Comparison of ENCODE assay signal across 8 mouse cellular contexts in genomic region chr2:122298596-122299490, GRCm38 (mm10). TPM values are rescaled to one million over a fixed set of nuclear protein-coding genes. Genes with fewer than 3 reads are reported as not detected.
A peak's percentile ranks its signal among the peaks of the same experiment; 100 is the strongest.
DNase-seq lines count a peak whose midpoint lies in the region; ATAC-seq lines count a peak whose summit lies in the region.

Gene Duoxa2, plus strand, starts transcription at chr2:122298900.

- H3K9ac ChIP-seq in forebrain, embryonic 16.5 days (replicated peaks; ENCODE audit: low read depth, low read length) = no peak within 1 kb of the TSS
- no peak within 1 kb of the TSS for H3K9ac ChIP-seq in kidney, embryonic 15.5 days

- WGBS in forebrain, embryonic 16.5 days = under 1% methylated on average over 43 of the region's 43 CpGs
- WGBS in kidney, embryonic 15.5 days = under 1% methylated on average over 43 of the region's 43 CpGs
- 1% methylated on average over 43 of the region's 43 CpGs for WGBS in midbrain, embryonic 10.5 days

- H3K9me3 ChIP-seq in megakaryocyte, embryonic 14.5 days = no peaks in the 10 kb centered on the region
- H3K9me3 ChIP-seq in forebrain, embryonic 16.5 days (ENCODE audit: control insufficient read depth, low read length) = no peaks in the 10 kb centered on the region
- no peaks in the 10 kb centered on the region for H3K9me3 ChIP-seq in kidney, embryonic 15.5 days (replicated peaks)
- H3K9me3 ChIP-seq in midbrain, embryonic 10.5 days (replicated peaks) = no peaks in the 10 kb centered on the region

- H3K4me3 ChIP-seq in megakaryocyte, embryonic 14.5 days (replicated peaks) = peak within 1 kb of the TSS; percentile 80
- peak within 1 kb of the TSS; percentile 7 for H3K4me3 ChIP-seq in forebrain, embryonic 16.5 days (replicated peaks; ENCODE audit: low read length)
- peak within 1 kb of the TSS; percentile 33 for H3K4me3 ChIP-seq in kidney, embryonic 15.5 days (replicated peaks)
- peak within 1 kb of the TSS; percentile 48 for H3K4me3 ChIP-seq in midbrain, embryonic 10.5 days

- peaks cover 94% of the 10 kb centered on the region for H3K27me3 ChIP-seq in megakaryocyte, embryonic 14.5 days (replicated peaks)
- peaks cover 64% of the 10 kb centered on the region for H3K27me3 ChIP-seq in forebrain, embryonic 16.5 days (replicated peaks; ENCODE audit: control insufficient read depth, insufficient read depth, low read length)
- peaks cover 100% of the 10 kb centered on the region for H3K27me3 ChIP-seq in kidney, embryonic 15.5 days
- H3K27me3 ChIP-seq in midbrain, embryonic 10.5 days (ENCODE audit: low read depth, poor library complexity, severe bottlenecking) = peaks cover 100% of the 10 kb centered on the region

- peak within 1 kb of the TSS; percentile 25 for H3K4me2 ChIP-seq in forebrain, embryonic 16.5 days (ENCODE audit: low read length)
- peak within 1 kb of the TSS; percentile 52 for H3K4me2 ChIP-seq in kidney, embryonic 15.5 days

- no peak for ATAC-seq in megakaryocyte, adult 5-6 weeks (ENCODE audit: poor library complexity, severe bottlenecking)
- no peak for ATAC-seq in forebrain, embryonic 16.5 days
- no peak for ATAC-seq in kidney, embryonic 15.5 days (replicated peaks; ENCODE audit: low FRiP score)
- ATAC-seq in megakaryocyte progenitor cell, adult 5-6 weeks (replicated peaks; ENCODE audit: poor library complexity) = no peak

- H3K27ac ChIP-seq in forebrain, embryonic 16.5 days (ENCODE audit: low read length) = no peak within 1 kb of the TSS
- H3K27ac ChIP-seq in kidney, embryonic 15.5 days = no peak within 1 kb of the TSS
- H3K27ac ChIP-seq in midbrain, embryonic 10.5 days (replicated peaks) = no peak within 1 kb of the TSS

- DNase-seq in midbrain, embryonic 10.5 days (ENCODE audit: low spot score) = peak; percentile 52
- peak; percentile 35 for DNase-seq in testis, postnatal 14 days (ENCODE audit: low spot score)
- DNase-seq in layer of hippocampus, adult 11-12 months (ENCODE audit: low spot score) = no peak

- no peaks in the 10 kb centered on the region for H3K36me3 ChIP-seq in megakaryocyte, embryonic 14.5 days (replicated peaks; ENCODE audit: low read length)
- H3K36me3 ChIP-seq in forebrain, embryonic 16.5 days (ENCODE audit: control insufficient read depth, insufficient read depth) = no peaks in the 10 kb centered on the region
- H3K36me3 ChIP-seq in kidney, embryonic 15.5 days = no peaks in the 10 kb centered on the region
- no peaks in the 10 kb centered on the region for H3K36me3 ChIP-seq in midbrain, embryonic 10.5 days

- peaks cover 61% of the 10 kb centered on the region for H3K4me1 ChIP-seq in megakaryocyte, embryonic 14.5 days
- H3K4me1 ChIP-seq in forebrain, embryonic 16.5 days (replicated peaks; ENCODE audit: control insufficient read depth, insufficient read depth, low read length) = peaks cover 37% of the 10 kb centered on the region
- H3K4me1 ChIP-seq in kidney, embryonic 15.5 days = peaks cover 46% of the 10 kb centered on the region
- H3K4me1 ChIP-seq in midbrain, embryonic 10.5 days = peaks cover 55% of the 10 kb centered on the region

RNA-seq across cellular contexts. Expression of gene Duoxa2, which starts in this region (rescaled TPM):
- not detected in 2 replicates for polyA plus RNA-seq in megakaryocyte, embryonic 14.5 days (2012; ENCODE audit: insufficient read depth, low replicate concordance)
- not detected in 2 replicates for total RNA-seq in megakaryocyte, adult 5-6 weeks (2015)
- total RNA-seq in megakaryocyte, adult 5-6 weeks (2017) = not detected in 2 replicates
- polyA plus RNA-seq in forebrain, embryonic 16.5 days (2015; fragmentation: Nextera tagmentation; extraction: Ambion mirVana) = not detected in 2 replicates
- polyA plus RNA-seq in kidney, embryonic 15.5 days (2015; fragmentation: Nextera tagmentation; extraction: Ambion mirVana) = 0.17 TPM in 1 of 2 replicates, not detected in the other
- not detected in 2 replicates for polyA plus RNA-seq in midbrain, embryonic 10.5 days (2016; fragmentation: Nextera tagmentation; extraction: Ambion mirVana)
- total RNA-seq in megakaryocyte progenitor cell, adult 5-6 weeks (2015) = not detected in 2 replicates
- total RNA-seq in megakaryocyte progenitor cell, adult 5-6 weeks (2017) = not detected in 2 replicates

Comparison
In these comparisons a context has a peak if more than half of its experiments do, and no peak if none do; other contexts are left out.
1. Peak in DNase-seq and H3K4me3 ChIP-seq in midbrain, embryonic 10.5 days; RNA of the gene not detected or under 1 TPM.
2. H3K4me3 ChIP-seq: peak in every context shown above with its lines; median percentile 80 in megakaryocyte, embryonic 14.5 days; 48 in midbrain, embryonic 10.5 days; 33 in kidney, embryonic 15.5 days; 7 in forebrain, embryonic 16.5 days.